Mouse (Mus musculus) liver, adult 2 months (tissue): Measurements from ENCODE around the gene Osbpl10.

Experiments used
- CTCF ChIP-seq: fragments of 200-500 bp; IDR thresholded peaks from 2 replicates; pipeline ENCODE4 v1.5.1; 2011; ENCODE audit warnings: low read depth, low read length, control low read depth
- POLR2A ChIP-seq: fragments of 200-500 bp; IDR thresholded peaks from 2 replicates; pipeline ENCODE4 v1.6.1; 2011; ENCODE audit warnings: low read length, control low read depth; ENCODE audit not compliant: insufficient read depth; ENCODE audit errors: extremely low read depth

DNA sequence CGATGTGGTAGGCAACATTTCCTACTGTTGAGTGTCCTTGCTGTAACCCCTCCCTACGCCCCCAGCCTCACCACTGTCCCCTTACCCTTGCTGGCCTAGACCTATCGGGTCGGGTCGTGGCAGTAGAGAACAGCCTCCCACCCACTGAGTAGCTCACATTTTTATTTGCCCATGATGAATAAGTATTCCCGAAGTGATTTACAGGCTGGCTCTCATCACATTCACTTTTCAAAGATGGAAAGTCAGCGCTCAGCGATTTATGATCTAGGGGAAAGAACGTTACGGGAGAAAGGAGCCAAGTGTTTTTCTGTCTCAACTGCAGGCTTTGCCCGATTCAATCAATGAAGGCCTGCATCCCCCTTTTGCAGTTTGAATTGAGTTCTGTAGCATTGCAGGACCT is 208.0 kb downstream of the Osbpl10 start:
- TF ChIP-seq CTCF = no peak
- TF ChIP-seq POLR2A = no peak
